Mouse (Mus musculus): ENCODE measurements around the gene Cxadr.

Cxadr gene

DNA sequence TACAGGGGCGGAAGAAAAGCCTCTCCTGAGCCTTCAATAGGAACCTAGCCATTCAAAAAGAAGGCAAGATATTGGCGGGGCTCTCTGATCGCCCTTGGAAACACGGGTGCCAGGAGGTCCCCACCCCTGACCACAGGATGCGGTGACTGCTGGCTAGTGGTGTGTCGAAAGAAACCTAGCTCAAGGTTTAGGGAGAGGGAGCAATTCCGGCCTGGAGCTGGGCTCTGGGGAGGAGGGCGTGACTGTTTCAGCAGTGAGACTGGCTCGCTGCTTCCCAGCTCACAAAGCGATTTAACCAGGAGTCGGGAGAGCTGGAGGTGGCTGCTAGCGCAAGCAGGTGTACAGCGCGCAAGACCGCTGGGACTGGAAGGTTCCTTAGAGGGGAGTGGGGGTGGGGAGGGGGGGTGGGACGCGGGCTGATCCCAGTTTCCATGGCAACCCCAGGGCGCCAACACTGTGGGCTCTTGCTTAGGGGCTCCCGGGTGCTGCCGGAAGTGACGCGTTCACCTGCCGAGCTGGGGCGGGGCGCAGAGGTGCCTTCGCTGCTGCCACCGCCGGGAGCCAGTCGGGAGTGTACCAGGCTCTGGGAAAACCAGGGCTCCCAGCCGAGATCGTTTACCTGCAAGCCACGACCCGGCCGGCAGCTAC, at the start of gene Cxadr:
Cxadr (plus strand) TSS at position 307 of the 648 bp plus-strand sequence.
- DNase-seq (ENCODE audit: low spot score), result peak; percentile 81

DNA sequence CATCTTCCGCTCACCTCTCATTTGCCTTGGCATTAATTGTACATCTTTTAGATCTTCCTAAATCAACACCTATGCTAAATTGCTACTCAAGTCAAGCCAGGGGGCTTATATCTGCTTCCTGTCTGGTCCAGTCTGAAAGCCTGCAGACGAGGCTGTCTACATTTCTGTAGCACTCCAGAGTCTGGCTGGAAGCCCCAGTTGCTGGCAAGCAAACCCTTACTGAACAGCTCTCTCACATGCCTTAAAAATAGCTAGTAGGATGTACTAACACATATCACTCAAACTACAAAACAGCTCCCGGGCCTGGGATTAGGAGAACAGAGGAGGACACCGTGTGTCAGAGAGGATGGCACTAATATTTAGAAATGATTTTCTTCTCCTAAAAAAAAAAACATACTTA, 42.3 kb upstream of the Cxadr start:
- no peak for DNase-seq (ENCODE audit: low spot score)

DNA sequence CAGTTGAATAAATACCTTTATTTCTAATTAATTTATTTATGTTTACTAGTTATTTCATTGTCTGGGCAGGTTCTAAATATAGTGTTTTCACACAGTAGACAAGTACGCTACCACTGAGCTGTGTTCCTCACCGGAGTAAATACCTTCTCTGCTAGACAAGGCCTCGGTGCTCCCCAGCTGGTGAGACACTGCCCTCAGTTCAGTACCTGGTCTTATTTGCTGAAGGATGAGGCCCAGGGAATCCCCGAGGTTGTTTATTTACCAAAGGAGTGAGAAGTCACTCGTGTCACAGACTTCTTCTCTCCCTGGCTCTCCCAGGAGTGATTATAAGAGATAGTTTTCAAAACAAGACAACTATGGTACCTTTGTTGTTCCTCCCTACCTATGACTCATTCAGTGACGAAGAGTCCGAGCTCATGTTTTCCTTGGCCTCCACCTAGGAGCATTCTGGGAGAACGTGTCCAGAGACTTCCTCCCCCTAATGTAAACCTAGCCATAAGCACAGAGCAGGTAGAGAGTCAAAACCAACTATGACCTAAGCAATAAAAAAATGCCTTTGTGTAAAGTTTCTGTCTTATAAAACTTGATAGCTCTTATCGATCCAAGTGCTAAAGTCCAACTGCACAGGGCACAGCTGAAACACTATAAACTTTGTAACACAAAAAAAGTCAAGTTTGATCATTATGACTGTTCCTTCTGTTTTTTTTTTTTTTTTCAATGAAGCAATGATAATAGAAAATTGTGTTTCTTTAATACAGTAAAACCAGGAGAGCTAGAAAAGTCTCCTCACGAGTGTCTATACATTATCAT, 41.0 kb upstream of the Cxadr start:
- no peak for DNase-seq (ENCODE audit: low spot score)

DNA sequence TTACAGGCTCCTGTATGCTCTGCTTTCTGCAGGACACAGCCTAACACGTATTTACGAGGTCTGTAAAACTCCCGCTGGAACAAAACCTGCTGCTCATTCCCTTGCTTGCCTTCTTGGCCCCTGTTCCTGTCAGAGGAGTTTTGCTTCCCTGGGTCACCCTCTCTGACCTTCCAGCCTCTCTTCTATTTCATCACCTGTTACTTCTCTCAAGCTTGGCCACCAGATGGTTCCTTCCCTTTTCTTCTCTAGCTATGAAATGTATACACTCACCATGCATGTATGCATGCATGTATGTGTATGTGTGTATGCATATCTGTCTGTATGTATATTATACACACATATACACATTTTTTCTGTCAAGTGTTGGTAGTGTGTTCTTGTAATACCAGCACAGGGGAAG, 39.8 kb upstream of the Cxadr start:
- no peak for DNase-seq (ENCODE audit: low spot score)

- no peak for DNase-seq (ENCODE audit: low spot score)
Observed at GRCm38 (mm10) chr16:78264442-78265150, 36.7 kb upstream of the Cxadr start.

GRCm38 (mm10) chr16:78265151-78265590, 36.1 kb upstream of the Cxadr start:
- DNase-seq (ENCODE audit: low spot score), result no peak

DNA sequence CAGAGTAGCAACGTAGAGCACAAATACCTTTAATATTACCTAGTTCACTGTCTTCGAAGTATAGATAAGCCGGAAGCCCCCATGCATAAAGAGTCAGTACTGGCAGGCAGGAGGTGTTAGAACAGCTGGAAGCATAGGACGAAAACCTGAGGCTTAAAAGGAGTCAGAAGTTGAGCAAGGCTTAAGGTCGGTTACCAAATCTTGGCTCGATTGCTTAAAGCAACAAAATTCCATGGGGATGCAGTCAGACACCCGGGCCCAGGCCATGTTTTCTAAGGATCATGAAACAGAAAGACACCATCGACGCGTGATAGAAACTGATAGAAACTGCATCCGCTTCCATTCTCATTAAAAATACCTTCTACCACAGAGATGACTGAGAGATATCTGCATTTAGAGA, 35.5 kb upstream of the Cxadr start:
- no peak for DNase-seq (ENCODE audit: low spot score)

DNA sequence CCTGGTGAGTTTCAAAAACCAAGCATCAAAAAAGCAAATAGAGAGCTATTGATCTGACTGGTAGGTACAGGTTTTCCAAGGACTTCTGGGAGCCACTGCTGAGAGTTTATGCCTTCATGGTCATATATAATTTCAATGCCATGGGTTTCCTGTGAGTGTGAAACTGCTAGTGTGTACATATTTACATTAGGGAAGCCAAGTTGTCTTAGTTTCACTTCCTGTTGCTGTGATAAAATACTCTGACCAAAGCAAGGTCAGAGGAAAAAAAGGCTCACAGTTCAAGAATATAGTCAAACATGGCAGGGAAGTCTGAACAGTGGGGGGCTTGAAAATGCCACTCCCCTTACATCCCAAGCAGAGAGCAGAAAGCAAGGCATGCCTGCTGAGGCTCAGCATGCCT, 33.8 kb upstream of the Cxadr start:
- DNase-seq (ENCODE audit: low spot score), result no peak

DNA sequence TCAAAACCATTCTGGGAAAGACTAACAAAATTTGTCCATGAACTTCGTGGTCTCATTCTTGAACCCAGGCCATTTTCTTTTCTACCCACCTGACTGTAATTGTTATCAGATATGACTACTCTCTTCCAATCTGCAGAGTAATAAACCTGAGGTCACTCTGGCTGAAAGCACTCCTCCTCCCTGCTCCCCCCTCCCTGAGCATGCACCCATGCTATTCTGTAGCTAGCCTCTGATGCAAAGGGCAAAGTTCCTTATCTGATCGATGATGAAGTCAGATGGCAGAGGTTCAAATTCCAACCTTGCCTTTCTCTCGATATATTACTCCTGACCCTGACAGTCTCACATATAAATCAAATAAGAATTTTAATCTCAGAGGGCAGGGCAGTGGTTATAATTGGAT, 33.1 kb upstream of the Cxadr start:
- no peak for DNase-seq (ENCODE audit: low spot score)

DNA sequence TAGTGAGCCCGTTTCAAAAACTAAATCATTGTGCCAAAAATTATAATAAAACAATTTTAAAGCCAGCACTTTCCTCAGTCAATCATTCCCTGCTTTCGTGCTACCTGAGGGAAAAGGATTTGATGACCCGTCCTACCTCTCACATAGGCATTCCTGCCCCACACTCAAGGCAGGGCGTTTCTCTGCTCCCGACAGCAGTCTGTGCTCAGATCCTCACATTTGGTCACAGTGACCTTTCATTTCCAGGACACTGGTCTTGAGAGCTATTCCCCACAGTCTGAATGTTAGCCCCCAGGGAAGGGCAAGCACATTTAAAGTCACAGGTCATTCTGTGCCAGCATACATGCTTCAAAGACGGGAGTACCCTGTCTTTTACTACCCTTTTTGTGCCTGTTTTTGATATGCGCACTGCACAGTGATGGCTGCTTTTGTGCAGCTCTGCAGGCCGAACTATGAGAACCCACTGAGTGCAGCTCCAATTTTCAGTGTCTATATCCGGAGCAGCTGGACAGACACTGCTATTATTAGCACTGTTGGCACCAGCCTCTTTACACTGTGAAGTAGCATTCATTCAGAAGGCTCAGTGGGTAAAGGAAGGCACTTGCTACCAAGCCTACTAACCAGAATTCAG, 26.3 kb upstream of the Cxadr start:
- DNase-seq (ENCODE audit: low spot score), result no peak

DNA sequence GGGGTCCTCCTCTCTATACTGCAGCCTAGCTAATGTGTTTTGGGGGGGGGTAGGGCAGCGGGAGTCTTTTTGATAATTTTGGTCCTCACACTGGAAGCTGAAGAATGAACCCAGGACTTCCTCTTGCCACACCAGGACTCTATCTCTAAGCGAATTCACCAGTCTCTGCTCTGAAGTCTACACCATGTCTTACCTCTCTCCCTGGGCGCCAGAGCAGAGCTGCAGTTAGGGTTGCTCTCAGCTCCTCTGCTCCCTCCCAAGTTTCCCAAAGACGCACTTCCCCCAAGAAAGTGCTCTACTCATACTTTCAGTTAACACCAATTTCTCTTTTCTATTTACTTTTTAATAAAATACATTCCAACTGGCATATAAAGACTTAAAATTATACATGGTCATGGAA, 23.7 kb upstream of the Cxadr start:
- DNase-seq (ENCODE audit: low spot score), result no peak

DNA sequence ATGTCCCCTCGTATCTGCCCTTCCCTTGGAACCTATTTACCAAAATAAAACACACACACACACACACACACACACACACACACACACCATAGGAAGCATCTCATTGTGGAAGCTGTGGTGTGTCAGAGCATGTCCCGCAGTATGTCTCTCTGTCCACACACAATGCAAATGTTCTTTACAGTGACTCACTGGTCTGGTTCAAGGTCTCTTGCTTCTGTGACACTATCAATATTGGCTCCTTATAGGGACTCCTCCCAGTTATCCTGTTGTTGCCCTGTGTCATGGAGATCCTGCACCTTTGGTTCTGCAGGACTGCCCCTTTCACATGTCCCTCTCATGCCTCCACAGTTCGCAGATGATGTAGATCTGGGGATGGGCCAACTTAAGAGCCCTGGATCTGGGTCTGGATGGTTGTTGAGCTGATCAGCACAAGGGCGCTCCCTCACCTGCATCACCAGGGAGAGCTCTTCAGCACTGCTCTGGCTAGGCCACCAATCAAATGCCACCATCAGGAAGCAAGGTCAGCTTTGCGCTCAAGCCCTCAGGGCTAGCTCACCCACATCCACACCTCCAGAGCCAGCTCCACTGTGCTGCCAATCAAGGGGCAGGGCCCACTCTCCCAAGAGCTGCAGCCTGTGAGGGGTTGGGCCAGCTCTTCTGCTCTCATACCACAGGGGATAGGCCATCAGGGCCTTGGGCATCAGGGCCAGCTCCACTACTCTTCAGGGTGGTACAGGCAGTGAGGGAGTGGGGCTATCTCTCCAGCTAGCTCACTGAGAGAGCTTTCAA, 21.0 kb upstream of the Cxadr start:
- no peak for DNase-seq (ENCODE audit: low spot score)

DNA sequence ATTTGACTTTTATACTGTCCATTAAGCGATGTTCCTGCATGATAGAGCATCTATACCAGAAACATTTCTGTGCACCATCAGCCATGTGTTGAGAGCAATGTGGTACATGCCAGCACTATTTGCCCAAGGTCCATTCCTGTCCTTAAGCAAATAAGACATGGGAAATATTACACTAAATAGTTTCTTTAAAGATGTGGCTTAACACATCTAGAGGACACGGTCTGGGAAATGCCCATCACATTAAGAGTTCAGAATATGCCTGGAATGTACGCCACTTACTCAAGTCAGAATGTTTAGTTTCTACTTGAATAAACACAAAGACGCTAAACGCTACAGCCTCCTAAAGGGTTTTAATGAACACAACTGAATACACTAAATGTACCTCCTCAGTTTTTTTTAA, 18.1 kb upstream of the Cxadr start:
- no peak for DNase-seq (ENCODE audit: low spot score)

DNA sequence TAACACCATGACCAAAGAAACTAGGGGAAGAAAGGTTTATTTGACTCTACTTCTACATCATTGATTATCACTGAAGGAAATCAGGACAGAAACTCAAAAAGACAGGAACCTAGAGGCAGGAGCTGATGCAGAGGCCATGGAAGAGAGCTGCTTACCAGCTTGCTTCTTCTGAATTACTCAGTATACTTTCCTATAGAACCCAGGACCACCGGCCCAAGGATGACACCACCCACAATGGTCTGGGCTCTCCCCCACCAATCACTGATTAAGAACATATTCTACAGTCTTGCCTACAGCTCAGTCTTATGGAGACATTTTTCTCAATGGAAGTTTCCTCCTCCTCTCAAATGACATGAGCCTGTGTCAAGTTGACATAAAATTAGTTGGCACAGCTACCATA, 7.2 kb upstream of the Cxadr start:
- no peak for DNase-seq (ENCODE audit: low spot score)

GRCm38 (mm10) chr16:78294606-78295275, 6.5 kb upstream of the Cxadr start:
- DNase-seq (ENCODE audit: low spot score), result no peak

GRCm38 (mm10) chr16:78295601-78296000, 5.7 kb upstream of the Cxadr start:
- no peak for DNase-seq (ENCODE audit: low spot score)

DNA sequence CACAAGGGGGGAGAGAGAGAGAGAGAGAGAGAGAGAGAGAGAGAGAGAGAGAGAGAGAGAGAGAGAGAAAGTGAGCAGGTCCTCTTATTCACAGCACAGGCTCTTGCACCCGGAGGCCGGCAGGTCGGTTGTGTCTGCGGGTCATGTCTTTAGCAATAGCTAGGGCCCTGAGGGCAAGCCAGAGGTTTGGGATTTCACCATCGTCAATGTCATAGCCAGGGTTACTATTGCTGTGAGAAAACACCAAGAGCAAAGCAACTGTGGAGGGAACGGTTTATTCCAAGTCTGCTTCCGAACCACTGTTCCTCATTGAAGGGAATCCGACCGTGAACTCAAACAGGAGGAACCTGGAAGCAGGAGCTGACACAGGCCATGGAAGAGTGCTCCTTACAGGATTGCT, 5.2 kb upstream of the Cxadr start:
- DNase-seq (ENCODE audit: low spot score), result no peak

- DNase-seq (ENCODE audit: low spot score), result peak; percentile 30
Observed at GRCm38 (mm10) chr16:78301831-78302677, 765 bp downstream of the Cxadr start.

GRCm38 (mm10) chr16:78302678-78303050, 1.4 kb downstream of the Cxadr start:
- no peak for DNase-seq (ENCODE audit: low spot score)

GRCm38 (mm10) chr16:78305606-78306100, 4.4 kb downstream of the Cxadr start:
- no peak for DNase-seq (ENCODE audit: low spot score)
